Mouse (Mus musculus) stomach, postnatal 0 days (tissue): ENCODE measurements around the gene Ccn6.

ENCODE experiments used
- CTCF ChIP-seq: IDR thresholded peaks from 2 replicates; pipeline ENCODE4 v1.5.1; 2016; ENCODE audit warnings: antibody characterized with exemption, low read depth, mild to moderate bottlenecking, moderate library complexity
- EP300 ChIP-seq: optimal IDR thresholded peaks from 2 replicates; pipeline ENCODE3; 2016; ENCODE audit warnings: antibody characterized with exemption

DNA sequence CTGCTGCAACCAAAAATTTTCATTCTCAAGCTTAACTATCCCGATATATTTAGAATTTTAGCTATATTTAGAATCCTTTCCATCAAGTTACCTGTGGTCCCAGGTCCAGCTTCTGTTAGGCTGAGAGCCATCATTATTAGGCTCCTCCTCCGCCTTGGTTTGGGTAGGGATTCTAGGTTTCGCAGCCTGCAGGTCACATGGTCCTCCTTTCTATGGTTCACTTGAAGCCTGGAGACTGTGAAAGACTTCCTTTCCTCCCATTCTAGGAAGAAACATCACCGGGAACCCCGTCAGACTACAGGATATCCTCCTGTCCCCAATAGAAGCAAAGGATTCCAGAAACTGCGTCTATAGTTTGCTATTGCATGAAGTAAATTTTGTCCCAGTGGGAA lies 8.9 kb upstream of the Ccn6 start:
- TF ChIP-seq EP300 (no peak), CTCF (no peak)
